Mouse (Mus musculus) neural tube, embryonic 14.5 days (tissue): ENCODE data around the gene Gpr183. TPM values are rescaled to one million over a fixed set of nuclear protein-coding genes. Genes with fewer than 3 reads are reported as not detected.

Experiments
- ATAC-seq: fragments of 200-750 bp; cut with Nextera tagmentation; 2 replicates; pipeline ENCODE4 v1.8.0; 2017; ENCODE audit warnings: low read depth, mild to moderate bottlenecking, moderate TSS enrichment, moderate library complexity
- H3K27ac ChIP-seq: fragments of 300-500 bp; sonication (generic); 2 replicates; pipeline ENCODE4 v1.5.1; 2014; ENCODE audit warnings: low read depth, mild to moderate bottlenecking, control low read depth, low read length, moderate library complexity, mixed read lengths
- H3K27me3 ChIP-seq: fragments of 300-500 bp; sonication (generic); 2 replicates; pipeline ENCODE4 v1.6.1; 2014; ENCODE audit warnings: low read length; ENCODE audit not compliant: control insufficient read depth, insufficient read depth
- H3K36me3 ChIP-seq: fragments of 300-500 bp; sonication (generic); 2 replicates; pipeline ENCODE4 v1.6.1; 2014; ENCODE audit warnings: low read length, mixed read lengths; ENCODE audit not compliant: control insufficient read depth, insufficient read depth
- H3K4me1 ChIP-seq: fragments of 300-500 bp; sonication (generic); 2 replicates; pipeline ENCODE4 v1.6.1; 2014; ENCODE audit warnings: low read length; ENCODE audit not compliant: control insufficient read depth, insufficient read depth
- H3K4me2 ChIP-seq: fragments of 300-500 bp; sonication (generic); 2 replicates; pipeline ENCODE4 v1.6.1; 2014; ENCODE audit warnings: mild to moderate bottlenecking, low read depth, low read length, control low read depth
- H3K4me3 ChIP-seq: fragments of 300-500 bp; sonication (generic); 2 replicates; pipeline ENCODE4 v1.5.1; 2014; ENCODE audit warnings: low read depth, low read length, control low read depth, mixed read lengths
- H3K9ac ChIP-seq: fragments of 300-500 bp; sonication (generic); replicated peaks from 2 replicates; pipeline ENCODE4 v1.6.1; 2014; ENCODE audit warnings: low read depth, mild to moderate bottlenecking, control low read depth, low read length, mixed read lengths
- H3K9me3 ChIP-seq: fragments of 300-500 bp; sonication (generic); 2 replicates; pipeline ENCODE4 v1.6.1; 2016; ENCODE audit warnings: low read length; ENCODE audit not compliant: control insufficient read depth
- WGBS: fragments of 180-500 bp; shearing (Covaris S2); extraction: QIAGEN DNeasy Blood & Tissue Kit; methylation state at CpG from one replicate; pipeline ENCODE4 v1.1.7; 2014; 5-methylcytosine and 5-hydroxymethylcytosine counted together
- polyA plus RNA-seq: library from polyadenylated mRNA; unstranded; fragments of >200 nt; fragmentation: Nextera tagmentation; extraction: Ambion mirVana; gene quantifications from 2 replicates; pipeline ENCODE4 v1.2.1, GENCODE M21; 2014

Gene Gpr183
- polyA plus RNA-seq, 1 experiment from 2014 or later: 0.59 TPM

GRCm38 (mm10) chr14:121983009-121983933 lies 18.3 kb upstream of the Gpr183 start:
- Histone ChIP-seq H3K27me3 (no peaks in the 10 kb centered on the region), H3K36me3 (no peaks in the 10 kb centered on the region), H3K27ac (no peak overlapping the region), H3K4me2 (no peak overlapping the region), H3K4me3 (no peak overlapping the region), H3K9ac (no peak overlapping the region), H3K9me3 (no peaks in the 10 kb centered on the region), H3K4me1 (0 out of 2 replicates have a peak, but pooled peaks cover 2% of the 10 kb centered on the region)
- no peak for ATAC-seq
- WGBS: 76% methylated on average over 8 of the region's 8 CpGs

GRCm38 (mm10) chr14:121981531-121981930 lies 16.5 kb upstream of the Gpr183 start:
- whole genome bisulfite sequencing: 90% methylated on average over 1 of the region's 1 CpGs
- Histone ChIP-seq H3K9me3 (no peaks in the 10 kb centered on the region), H3K4me3 (no peak overlapping the region), H3K4me1 (0 out of 2 replicates have a peak, but pooled peaks cover 2% of the 10 kb centered on the region), H3K27me3 (no peaks in the 10 kb centered on the region), H3K27ac (no peak overlapping the region), H3K4me2 (no peak overlapping the region), H3K36me3 (no peaks in the 10 kb centered on the region), H3K9ac (no peak overlapping the region)
- ATAC-seq: no peak

- Histone ChIP-seq H3K27ac (no peak overlapping the region), H3K36me3 (no peaks in the 10 kb centered on the region), H3K9ac (no peak overlapping the region), H3K4me1 (no peaks in the 10 kb centered on the region), H3K27me3 (no peaks in the 10 kb centered on the region), H3K4me2 (no peak overlapping the region), H3K4me3 (no peak overlapping the region), H3K9me3 (no peaks in the 10 kb centered on the region)
- ATAC-seq: no peak
- 90% methylated on average over 10 of the region's 10 CpGs for WGBS
These were observed 8.1 kb upstream of the Gpr183 start for GRCm38 (mm10) chr14:121973114-121973513.

- WGBS: 100% methylated on average over 1 of the region's 1 CpGs
- ATAC-seq: no peak
- Histone ChIP-seq H3K27ac (no peak overlapping the region), H3K27me3 (no peaks in the 10 kb centered on the region), H3K4me1 (no peaks in the 10 kb centered on the region), H3K9me3 (no peaks in the 10 kb centered on the region), H3K9ac (no peak overlapping the region), H3K4me2 (no peak overlapping the region), H3K36me3 (no peaks in the 10 kb centered on the region), H3K4me3 (no peak overlapping the region)
These were observed 5.4 kb upstream of the Gpr183 start for GRCm38 (mm10) chr14:121970402-121970801.

- no peak overlapping the region for H3K27ac ChIP-seq
- H3K9me3 ChIP-seq: no peaks in the 10 kb centered on the region
- no peaks in the 10 kb centered on the region for H3K36me3 ChIP-seq
- no peak overlapping the region for H3K4me3 ChIP-seq
- H3K4me2 ChIP-seq: no peak overlapping the region
- no peak overlapping the region for H3K9ac ChIP-seq
- 93% methylated on average over 4 of the region's 4 CpGs for WGBS
- H3K4me1 ChIP-seq: no peaks in the 10 kb centered on the region
- H3K27me3 ChIP-seq: no peaks in the 10 kb centered on the region
- no peak for ATAC-seq
These were observed 2.1 kb upstream of the Gpr183 start for GRCm38 (mm10) chr14:121967095-121967494.

- no peak for ATAC-seq
- no peaks in the 10 kb centered on the region for H3K27me3 ChIP-seq
- 94% methylated on average over 4 of the region's 4 CpGs for WGBS
- H3K4me1 ChIP-seq: no peaks in the 10 kb centered on the region
- no peaks in the 10 kb centered on the region for H3K9me3 ChIP-seq
- H3K27ac ChIP-seq: no peak overlapping the region
- H3K4me2 ChIP-seq: no peak overlapping the region
- no peak overlapping the region for H3K4me3 ChIP-seq
- no peaks in the 10 kb centered on the region for H3K36me3 ChIP-seq
- no peak overlapping the region for H3K9ac ChIP-seq
These were observed 466 bp upstream of the Gpr183 start for GRCm38 (mm10) chr14:121965461-121965860.

- Histone ChIP-seq H3K9ac (no peak overlapping the region), H3K36me3 (no peaks in the 10 kb centered on the region), H3K27me3 (no peaks in the 10 kb centered on the region), H3K4me3 (no peak overlapping the region), H3K4me1 (no peaks in the 10 kb centered on the region), H3K4me2 (no peak overlapping the region), H3K9me3 (no peaks in the 10 kb centered on the region), H3K27ac (no peak overlapping the region)
- WGBS: 60% methylated on average over 4 of the region's 4 CpGs
- ATAC-seq: no peak
These were observed 1.1 kb downstream of the Gpr183 start for GRCm38 (mm10) chr14:121963942-121964335.

GRCm38 (mm10) chr14:121963251-121963941 lies 1.6 kb downstream of the Gpr183 start:
- Histone ChIP-seq H3K9ac (no peak overlapping the region), H3K9me3 (no peaks in the 10 kb centered on the region), H3K4me2 (no peak overlapping the region), H3K4me3 (no peak overlapping the region), H3K36me3 (no peaks in the 10 kb centered on the region), H3K27ac (no peak overlapping the region), H3K4me1 (no peaks in the 10 kb centered on the region), H3K27me3 (no peaks in the 10 kb centered on the region)
- no peak for ATAC-seq
- WGBS: 62% methylated on average over 9 of the region's 9 CpGs
